9 mouse cellular contexts compared by ENCODE assay signal in the genomic region with DNA sequence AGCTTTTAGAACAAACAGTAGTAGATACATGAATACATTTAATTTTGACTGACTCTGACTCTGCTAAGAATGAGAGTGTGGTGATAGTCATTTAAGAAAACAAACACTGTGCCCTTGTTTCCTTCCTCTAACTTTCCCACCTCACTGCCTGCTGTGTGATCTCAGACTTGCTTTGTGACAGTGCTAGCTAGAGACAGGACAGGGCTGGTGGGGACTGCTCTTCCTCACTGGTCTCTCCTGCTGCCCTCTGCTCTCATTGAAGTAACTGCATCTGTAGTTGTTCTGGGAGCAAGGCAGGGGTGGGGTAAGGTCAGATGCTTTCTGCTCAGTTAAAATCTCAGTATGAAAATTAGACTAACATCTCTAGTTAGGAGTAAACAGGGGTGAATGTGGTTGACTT.
DNase-seq lines count a peak whose midpoint lies in the region; ATAC-seq lines count a peak whose summit lies in the region.
"Had no signal": no experiment of that assay in that cellular context is flagged by ENCODE, and none has a peak within 500 bp of the region (broad histone marks: within the 10 kb centered on the region; RNA-seq: fewer than 3 reads in every experiment).

No protein-coding gene starts in this region.

- peaks cover 24% of the 10 kb centered on the region for H3K4me1 ChIP-seq in kidney, embryonic 16.5 days (ENCODE audit: insufficient read depth, low read length)
- peaks cover 2% of the 10 kb centered on the region for H3K4me1 ChIP-seq in brown adipose tissue, adult 24 weeks (ENCODE audit: control insufficient read depth, insufficient read depth, insufficient read length, low read length)
- peaks cover 15% of the 10 kb centered on the region for H3K4me1 ChIP-seq in liver, embryonic 16.5 days (ENCODE audit: control insufficient read depth, low read depth, low read length)

- no peak overlapping the region; the same call in 1 of the 2 replicates for H3K4me3 ChIP-seq in kidney, embryonic 16.5 days (ENCODE audit: low read length)
- H3K4me3 ChIP-seq in brown adipose tissue, adult 24 weeks (ENCODE audit: insufficient read depth, low read depth, low read length), result no peak overlapping the region
- H3K4me3 ChIP-seq in liver, embryonic 16.5 days (ENCODE audit: low read depth, low read length), result no peak overlapping the region

- 0 out of 2 replicates have a peak overlapping the region, but pooled peaks have one; percentile 24 for H3K27ac ChIP-seq in kidney, embryonic 16.5 days (ENCODE audit: low read length)
- H3K27ac ChIP-seq in brown adipose tissue, adult 24 weeks (replicated peaks; ENCODE audit: low read depth, low read length), result 0 out of 2 replicates have a peak overlapping the region, but pooled peaks have one; percentile 28
- H3K27ac ChIP-seq in liver, embryonic 16.5 days (ENCODE audit: low read length), result peak overlapping the region; percentile 37; the same call in 1 of the 2 replicates

- H3K27me3 ChIP-seq in kidney, embryonic 16.5 days (ENCODE audit: insufficient read depth, low read length), result no peaks in the 10 kb centered on the region
- no peaks in the 10 kb centered on the region for H3K27me3 ChIP-seq in liver, embryonic 16.5 days (ENCODE audit: control insufficient read depth, insufficient read depth, low read depth, low read length)

- H3K4me2 ChIP-seq in kidney, embryonic 16.5 days (replicated peaks; ENCODE audit: low read depth, low read length), result peak overlapping the region; percentile 27; the same call in 1 of the 2 replicates
- H3K4me2 ChIP-seq in liver, embryonic 16.5 days (ENCODE audit: low read depth, low read length), result peak overlapping the region; percentile 6; the same call in 1 of the 2 replicates

- ATAC-seq in kidney, embryonic 16.5 days (ENCODE audit: low FRiP score, low TSS enrichment), result no peak
- ATAC-seq in CD4-positive, CD25-positive, alpha-beta regulatory T cell, adult 4 months, result peak; percentile 18
- ATAC-seq in liver, embryonic 16.5 days (ENCODE audit: low read depth), result no peak

- H3K9ac ChIP-seq in kidney, embryonic 16.5 days (replicated peaks; ENCODE audit: low read length), result peak overlapping the region; percentile 35; the same call in 1 of the 2 replicates
- H3K9ac ChIP-seq in liver, embryonic 16.5 days (ENCODE audit: low read depth, low read length), result peak overlapping the region; percentile 34; the same call in 1 of the 2 replicates

- no peak for DNase-seq in kidney, postnatal 10 days
- no peak for DNase-seq in cerebellum, adult 9-10 months
- DNase-seq in kidney, adult 11 months, result no peak
- DNase-seq in c-Kit-positive CD71-positive TER-119-positive erythroid progenitor cells, embryonic 14.5 days (ENCODE audit: low spot score), result no peak
- DNase-seq: lung, postnatal 10 days had no signal

- no peaks in the 10 kb centered on the region for H3K9me3 ChIP-seq in kidney, embryonic 16.5 days (ENCODE audit: low read length)
- H3K9me3 ChIP-seq in liver, embryonic 16.5 days (replicated peaks; ENCODE audit: control insufficient read depth, low read length), result no peaks in the 10 kb centered on the region; the same call in 1 of the 2 replicates

- peaks cover 8% of the 10 kb centered on the region; the same call in 1 of the 2 replicates for H3K36me3 ChIP-seq in kidney, embryonic 16.5 days (ENCODE audit: insufficient read depth, low read length)
- peaks cover 8% of the 10 kb centered on the region for H3K36me3 ChIP-seq in liver, embryonic 16.5 days (ENCODE audit: control insufficient read depth, insufficient read depth)
